Mouse (Mus musculus): ENCODE measurements around the gene Gm20721.

The Gm20721 gene

GRCm38 (mm10) chr2:174346612-174346998 is at the start of gene Gm20721:
Gene Gm20721, minus strand, starts transcription at chr2:174346712.
- in situ Hi-C loops (cut with MboI; ENCODE audit: unreplicated experiment in 2 of 2): loop anchor here (10.0 to 25.0 kb wide), 3 partner anchors 884 to 1909 kb away; partner anchors contain the start of genes Rtf2 (in 2 of the 2) and Rbm38 (in 1 of the 2)

- in situ Hi-C loops (cut with MboI; ENCODE audit: unreplicated experiment in 2 of 2): no loop called here
Measured at GRCm38 (mm10) chr2:174393383-174393782, 46.9 kb upstream of the Gm20721 start.

GRCm38 (mm10) chr2:174392554-174392953 is 46.0 kb upstream of the Gm20721 start:
- in situ Hi-C loops (cut with MboI; ENCODE audit: unreplicated experiment in 2 of 2): no loop called here

GRCm38 (mm10) chr2:174391936-174392335 is 45.4 kb upstream of the Gm20721 start:
- in situ Hi-C loops (cut with MboI; ENCODE audit: unreplicated experiment in 2 of 2): no loop called here

DNA sequence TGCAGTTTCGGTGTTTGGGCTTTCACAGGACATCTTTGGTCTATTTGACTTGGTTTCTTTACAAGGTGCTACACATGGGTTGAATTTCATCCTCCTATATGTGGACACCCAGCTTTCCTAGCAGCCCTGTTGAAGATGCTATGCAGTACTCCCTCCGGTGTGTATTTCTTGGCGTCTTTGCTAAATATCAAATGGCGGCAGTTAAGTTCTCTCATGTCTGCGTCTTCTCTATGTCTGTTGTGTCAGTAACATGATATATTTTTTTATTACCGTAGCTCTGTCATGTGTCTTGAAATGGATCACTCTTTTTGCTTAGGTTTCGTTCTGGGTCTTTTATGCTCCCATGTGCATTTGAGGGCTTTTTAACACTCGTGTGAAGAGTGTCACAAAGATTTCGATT is 34.5 kb upstream of the Gm20721 start:
- in situ Hi-C loops (cut with MboI; ENCODE audit: unreplicated experiment in 2 of 2): no loop called here

- in situ Hi-C loops (cut with MboI; ENCODE audit: unreplicated experiment in 2 of 2): loop anchor here in 1 of 2 experiments (5.0 kb wide), 1 partner anchor 36 kb away; no protein-coding TSS in a partner anchor
Measured at GRCm38 (mm10) chr2:174366571-174366970, 20.1 kb upstream of the Gm20721 start.

DNA sequence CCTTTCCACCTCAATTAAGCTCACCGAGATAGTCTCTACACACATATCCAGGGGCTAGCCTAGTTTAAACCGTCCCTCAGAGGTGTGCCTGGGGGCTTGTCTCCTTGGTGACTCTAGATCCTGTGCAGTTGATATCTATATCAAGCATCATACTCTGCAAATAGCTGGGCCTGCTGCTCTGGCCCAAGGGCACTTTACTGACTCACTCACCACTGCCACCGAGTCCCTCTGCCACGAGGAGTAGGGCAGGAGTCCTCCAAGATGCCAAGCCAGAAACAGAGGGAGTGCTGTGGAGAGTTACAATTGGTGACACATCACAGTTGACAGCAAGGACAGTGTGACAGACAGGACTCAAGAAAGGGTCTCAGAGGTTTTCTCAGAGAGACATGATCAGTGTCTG is 13.1 kb upstream of the Gm20721 start:
- in situ Hi-C loops (cut with MboI; ENCODE audit: unreplicated experiment in 2 of 2): loop anchor here in 1 of 2 experiments (10.0 kb wide), 1 partner anchor 45 kb away; no protein-coding TSS in a partner anchor

- in situ Hi-C loops (cut with MboI; ENCODE audit: unreplicated experiment in 2 of 2): loop anchor here in 1 of 2 experiments (10.0 kb wide), 1 partner anchor 46 kb away; no protein-coding TSS in a partner anchor
Measured at GRCm38 (mm10) chr2:174358516-174358915, 12.0 kb upstream of the Gm20721 start.

DNA sequence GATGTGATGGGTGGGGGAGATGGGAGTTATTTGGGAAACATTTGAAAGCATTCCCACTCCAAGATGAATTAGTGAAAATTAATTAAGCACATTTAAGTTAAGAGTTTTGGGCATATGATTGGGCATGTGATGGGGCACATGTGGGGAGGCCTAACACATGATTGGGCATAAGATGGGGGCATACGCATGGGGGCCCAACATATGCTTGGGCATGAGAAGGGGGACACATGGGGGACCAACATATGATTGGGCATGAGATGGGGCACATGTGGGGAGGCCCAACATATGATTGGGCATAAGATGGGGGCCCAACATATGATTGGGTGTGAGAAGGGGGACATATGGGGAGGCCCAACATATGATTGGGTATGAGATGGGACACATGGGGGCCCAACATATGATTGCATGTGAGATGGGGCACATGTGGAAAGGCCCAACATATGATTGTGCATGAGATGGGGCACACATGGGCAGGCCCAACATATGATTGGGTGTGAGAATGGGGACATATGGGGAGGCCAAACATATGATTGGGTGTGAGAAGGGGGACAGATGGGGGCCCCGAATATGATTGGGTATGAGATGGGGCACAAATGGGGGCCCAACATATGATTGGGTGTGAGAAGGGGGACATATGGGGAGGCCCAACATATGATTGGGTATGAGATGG is 622 bp upstream of the Gm20721 start:
- in situ Hi-C loops (cut with MboI; ENCODE audit: unreplicated experiment in 2 of 2): loop anchor here (10.0 to 25.0 kb wide), 3 partner anchors 885 to 1910 kb away; partner anchors contain the start of genes Rtf2 (in 2 of the 2) and Rbm38 (in 1 of the 2)

GRCm38 (mm10) chr2:174344996-174345395 is 1.5 kb downstream of the Gm20721 start:
- in situ Hi-C loops (cut with MboI; ENCODE audit: unreplicated experiment in 2 of 2): loop anchor here (5.0 to 25.0 kb wide), 6 partner anchors 67 to 1908 kb away; partner anchors contain the start of genes Rtf2 (in 2 of the 2), Prelid3b (in 1 of the 2) and Rbm38 (in 1 of the 2)

GRCm38 (mm10) chr2:174344003-174344655 is 2.4 kb downstream of the Gm20721 start:
- in situ Hi-C loops (cut with MboI; ENCODE audit: unreplicated experiment in 2 of 2): loop anchor here (5.0 to 25.0 kb wide), 6 partner anchors 68 to 1907 kb away; partner anchors contain the start of genes Rtf2 (in 2 of the 2), Prelid3b (in 1 of the 2) and Rbm38 (in 1 of the 2)

- in situ Hi-C loops (cut with MboI; ENCODE audit: unreplicated experiment in 2 of 2): loop anchor here (5.0 to 25.0 kb wide), 6 partner anchors 69 to 1906 kb away; partner anchors contain the start of genes Rtf2 (in 2 of the 2), Prelid3b (in 1 of the 2) and Rbm38 (in 1 of the 2)
Measured at GRCm38 (mm10) chr2:174343566-174343965, 2.9 kb downstream of the Gm20721 start.

DNA sequence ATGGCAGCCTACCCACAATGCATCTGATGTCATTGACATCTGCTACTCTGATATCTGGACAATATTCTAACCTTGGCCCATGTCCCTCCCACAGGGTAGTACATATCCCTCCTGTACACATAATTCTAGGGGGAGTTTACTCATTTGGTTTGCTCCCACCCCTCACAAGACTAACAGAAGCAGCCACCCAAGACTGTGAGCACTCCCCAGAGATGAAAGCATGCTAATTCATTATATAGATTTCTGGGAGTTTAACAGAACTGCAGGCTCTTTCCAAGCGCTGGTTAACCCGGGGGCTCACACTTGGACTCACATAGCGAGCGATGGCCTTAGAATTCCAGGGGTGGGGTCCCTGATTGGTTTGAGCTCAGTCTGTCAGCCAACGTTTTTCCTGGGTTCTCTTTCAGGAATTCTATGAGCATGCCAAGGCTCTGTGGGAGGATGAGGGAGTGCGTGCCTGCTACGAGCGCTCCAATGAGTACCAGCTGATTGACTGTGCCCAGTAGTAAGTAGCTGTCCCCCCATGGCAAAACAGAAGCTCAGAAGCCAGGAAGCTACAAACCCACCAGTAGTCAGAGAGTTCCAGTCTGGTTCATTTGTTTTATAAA is 3.6 kb downstream of the Gm20721 start:
- in situ Hi-C loops (cut with MboI; ENCODE audit: unreplicated experiment in 2 of 2): loop anchor here (5.0 to 25.0 kb wide), 6 partner anchors 69 to 1906 kb away; partner anchors contain the start of genes Rtf2 (in 2 of the 2), Prelid3b (in 1 of the 2) and Rbm38 (in 1 of the 2)

GRCm38 (mm10) chr2:174340893-174341580 is 5.5 kb downstream of the Gm20721 start:
- in situ Hi-C loops (cut with MboI; ENCODE audit: unreplicated experiment in 2 of 2): loop anchor here (5.0 to 25.0 kb wide), 6 partner anchors 71 to 1904 kb away; partner anchors contain the start of genes Rtf2 (in 2 of the 2), Prelid3b (in 1 of the 2) and Rbm38 (in 1 of the 2)

GRCm38 (mm10) chr2:174340229-174340892 is 6.2 kb downstream of the Gm20721 start:
- in situ Hi-C loops (cut with MboI; ENCODE audit: unreplicated experiment in 2 of 2): loop anchor here (5.0 to 25.0 kb wide), 6 partner anchors 72 to 1903 kb away; partner anchors contain the start of genes Rtf2 (in 2 of the 2), Prelid3b (in 1 of the 2) and Rbm38 (in 1 of the 2)

GRCm38 (mm10) chr2:174339701-174340100 is 6.8 kb downstream of the Gm20721 start:
- in situ Hi-C loops (cut with MboI; ENCODE audit: unreplicated experiment in 2 of 2): loop anchor here (5.0 to 25.0 kb wide), 6 partner anchors 73 to 1902 kb away; partner anchors contain the start of genes Rtf2 (in 2 of the 2), Prelid3b (in 1 of the 2) and Rbm38 (in 1 of the 2)

GRCm38 (mm10) chr2:174337275-174337674 is 9.2 kb downstream of the Gm20721 start:
- in situ Hi-C loops (cut with MboI; ENCODE audit: unreplicated experiment in 2 of 2): loop anchor here (25.0 kb wide), 2 partner anchors 875 to 1900 kb away; partner anchors contain the start of gene Rtf2 (in 2 of the 2)

DNA sequence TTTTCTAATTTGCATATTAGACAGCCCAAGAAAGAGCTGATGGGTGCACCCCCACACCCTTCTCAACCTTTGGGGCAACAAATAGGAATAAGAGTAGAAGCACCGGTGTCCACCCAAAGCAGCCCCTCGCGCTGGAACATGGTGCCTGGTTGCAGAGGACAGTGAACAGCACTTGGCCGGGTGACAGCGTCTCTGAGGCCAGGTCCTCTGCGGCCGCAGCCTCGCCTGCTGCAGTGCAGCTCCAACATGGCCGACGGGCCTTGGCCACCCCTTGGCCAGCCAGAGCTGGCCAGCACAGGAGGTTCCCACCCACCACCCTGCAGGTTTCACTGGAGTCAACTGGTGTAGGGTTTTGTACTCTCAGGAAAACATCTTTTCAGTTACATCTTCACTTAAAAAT is 12.1 kb downstream of the Gm20721 start:
- in situ Hi-C loops (cut with MboI; ENCODE audit: unreplicated experiment in 2 of 2): loop anchor here (25.0 kb wide), 2 partner anchors 872 to 1897 kb away; partner anchors contain the start of gene Rtf2 (in 2 of the 2)

Data from v-Abl transformed pro-B cells (cell line).